Mouse (Mus musculus) CH12.LX (cell line): Measurements from ENCODE around the gene Zfp661. TPM values are rescaled to one million over a fixed set of nuclear protein-coding genes. Genes with fewer than 3 reads are reported as not detected.

Experiments used
- DNase-seq: peaks from one replicate; pipeline ENCODE4 v3.0.0-alpha.2; 2013; ENCODE audit errors: extremely low read depth
- H3K27ac ChIP-seq: 2 replicates; pipeline ENCODE4 v1.5.1; 2012; ENCODE audit warnings: low read depth, mild to moderate bottlenecking, control low read depth, moderate library complexity; ENCODE audit not compliant: insufficient read depth
- H3K27me3 ChIP-seq: replicated peaks from 2 replicates; pipeline ENCODE3; 2012; ENCODE audit warnings: inconsistent platforms
- H3K36me3 ChIP-seq, 2 experiments: replicated peaks in 1 of 2; 2 replicates each; pipeline versions ENCODE3 to v1.6.1; 2012; ENCODE audit warnings: inconsistent platforms in 1 of 2, low read length in 1 of 2, mild to moderate bottlenecking in 1 of 2, mixed read lengths in 1 of 2, moderate library complexity in 1 of 2; ENCODE audit not compliant: control insufficient read depth in 1 of 2, insufficient read depth in 1 of 2
- H3K4me1 ChIP-seq, 2 experiments: 2 replicates each; pipeline ENCODE4 v1.6.1; 2012; ENCODE audit warnings: inconsistent platforms in 1 of 2, moderate library complexity in 1 of 2; ENCODE audit not compliant: insufficient read depth in 2 of 2, control insufficient read depth in 1 of 2
- H3K4me2 ChIP-seq: 2 replicates; pipeline ENCODE4 v1.6.1; 2012; ENCODE audit warnings: low read depth, mild to moderate bottlenecking, control low read depth; ENCODE audit not compliant: poor library complexity, insufficient read depth, severe bottlenecking
- H3K4me3 ChIP-seq, 3 experiments: fragments of 150-350 bp in 1 of 3; sonication (generic) in 1 of 3; replicated peaks in 1 of 3; 2 replicates each; pipeline versions ENCODE3 to v1.5.1; 2011 to 2012; ENCODE audit warnings: low read depth in 2 of 3, low read length in 2 of 3, mild to moderate bottlenecking in 2 of 3, moderate library complexity in 2 of 3, control low read depth in 1 of 3, improper control_type of control experiment in 1 of 3, inconsistent platforms in 1 of 3, mixed read lengths in 1 of 3; ENCODE audit not compliant: poor library complexity in 1 of 3
- H3K79me2 ChIP-seq: replicated peaks from 2 replicates; pipeline ENCODE4 v1.6.1; 2012; ENCODE audit warnings: mild to moderate bottlenecking, moderate library complexity; ENCODE audit not compliant: control insufficient read depth, poor library complexity, insufficient read depth, severe bottlenecking; ENCODE audit errors: extremely low read depth
- H3K9ac ChIP-seq: 2 replicates; pipeline ENCODE4 v1.6.1; 2012; ENCODE audit warnings: low read depth, mild to moderate bottlenecking, control low read depth, moderate library complexity; ENCODE audit not compliant: insufficient read depth
- H3K9me3 ChIP-seq: replicated peaks from 2 replicates; pipeline ENCODE3; 2012; ENCODE audit warnings: low read length, inconsistent platforms, mixed read lengths
- BHLHE40 ChIP-seq: IDR thresholded peaks from 2 replicates; pipeline ENCODE4 v1.6.1; 2011; ENCODE audit warnings: mild to moderate bottlenecking, low read depth, low read length, improper control_type of control experiment
- CHD1 ChIP-seq: IDR thresholded peaks from 2 replicates; pipeline ENCODE4 v1.6.1; 2012; ENCODE audit warnings: low read depth, low read length, improper control_type of control experiment, inconsistent platforms
- CHD2 ChIP-seq: IDR thresholded peaks from 2 replicates; pipeline ENCODE4 v1.6.1; 2011; ENCODE audit warnings: low read length, improper control_type of control experiment
- CTCF ChIP-seq, 2 experiments: IDR thresholded peaks in 1 of 2; conservative IDR thresholded peaks in 1 of 2; 2 replicates each; pipeline ENCODE4 v1.5.1; 2011 to 2012; ENCODE audit warnings: low read depth in 2 of 2, low read length in 2 of 2, improper control_type of control experiment in 1 of 2, inconsistent platforms in 1 of 2, mild to moderate bottlenecking in 1 of 2, moderate library complexity in 1 of 2
- E2F4 ChIP-seq: IDR thresholded peaks from 2 replicates; pipeline ENCODE4 v1.6.1; 2011; ENCODE audit warnings: low read depth, low read length, improper control_type of control experiment; ENCODE audit not compliant: insufficient replicate concordance
- ELF1 ChIP-seq: IDR thresholded peaks from 2 replicates; pipeline ENCODE4 v1.6.1; 2014; ENCODE audit warnings: low read depth, mild to moderate bottlenecking, inconsistent platforms, low read length, improper control_type of control experiment
- EP300 ChIP-seq: IDR thresholded peaks from 2 replicates; pipeline ENCODE4 v1.6.1; 2011; ENCODE audit warnings: low read length, improper control_type of control experiment
- ETS1 ChIP-seq: conservative IDR thresholded peaks from 2 replicates; pipeline ENCODE4 v1.6.1; 2012; ENCODE audit warnings: low read depth, mild to moderate bottlenecking, inconsistent platforms, low read length, improper control_type of control experiment, moderate library complexity
- GABPA ChIP-seq: IDR thresholded peaks from 2 replicates; pipeline ENCODE4 v1.6.1; 2012; ENCODE audit warnings: low read depth, low read length, improper control_type of control experiment, inconsistent platforms; ENCODE audit not compliant: insufficient replicate concordance
- HCFC1 ChIP-seq: IDR thresholded peaks from 2 replicates; pipeline ENCODE4 v1.6.1; 2012; ENCODE audit warnings: low read depth, mild to moderate bottlenecking, inconsistent platforms, low read length, improper control_type of control experiment
- IRF4 ChIP-seq: IDR thresholded peaks from 2 replicates; pipeline ENCODE4 v1.6.1; 2014; ENCODE audit warnings: low read depth, mild to moderate bottlenecking, inconsistent platforms, low read length, improper control_type of control experiment
- JUN ChIP-seq: IDR thresholded peaks from 2 replicates; pipeline ENCODE4 v1.6.1; 2011; ENCODE audit warnings: low read depth, mild to moderate bottlenecking, low read length, improper control_type of control experiment, moderate library complexity; ENCODE audit not compliant: insufficient read depth
- JUND ChIP-seq: conservative IDR thresholded peaks from 2 replicates; pipeline ENCODE4 v1.6.1; 2011; ENCODE audit warnings: low read depth, low read length, improper control_type of control experiment
- KAT2A ChIP-seq: IDR thresholded peaks from 2 replicates; pipeline ENCODE4 v1.6.1; 2012; ENCODE audit warnings: low read length, improper control_type of control experiment, inconsistent platforms; ENCODE audit not compliant: insufficient replicate concordance
- MAFK ChIP-seq: IDR thresholded peaks from 2 replicates; pipeline ENCODE4 v1.6.1; 2011; ENCODE audit warnings: low read length, improper control_type of control experiment; ENCODE audit not compliant: insufficient replicate concordance
- MAX ChIP-seq: IDR thresholded peaks from 2 replicates; pipeline ENCODE4 v1.6.1; 2011; ENCODE audit warnings: low read length, improper control_type of control experiment
- MAZ ChIP-seq: IDR thresholded peaks from 2 replicates; pipeline ENCODE4 v1.6.1; 2012; ENCODE audit warnings: low read depth, mild to moderate bottlenecking, inconsistent platforms, low read length, improper control_type of control experiment, moderate library complexity
- MEF2A ChIP-seq: IDR thresholded peaks from 2 replicates; pipeline ENCODE4 v1.6.1; 2014; ENCODE audit warnings: low read depth, mild to moderate bottlenecking, inconsistent platforms, low read length, improper control_type of control experiment, borderline replicate concordance
- MXI1 ChIP-seq: IDR thresholded peaks from 2 replicates; pipeline ENCODE4 v1.6.1; 2011; ENCODE audit warnings: mild to moderate bottlenecking, low read depth, low read length, improper control_type of control experiment
- MYC ChIP-seq: IDR thresholded peaks from 2 replicates; pipeline ENCODE4 v1.6.1; 2011; ENCODE audit warnings: low read depth, mild to moderate bottlenecking, improper control_type of control experiment, low read length
- NELFE ChIP-seq: IDR thresholded peaks from 2 replicates; pipeline ENCODE4 v1.6.1; 2011; ENCODE audit warnings: low read depth, low read length, improper control_type of control experiment
- NRF1 ChIP-seq: IDR thresholded peaks from 2 replicates; pipeline ENCODE4 v1.6.1; 2014; ENCODE audit warnings: low read depth, mild to moderate bottlenecking, inconsistent platforms, low read length, improper control_type of control experiment, moderate library complexity
- PAX5 ChIP-seq: IDR thresholded peaks from 2 replicates; pipeline ENCODE4 v1.6.1; 2012; ENCODE audit warnings: low read length, inconsistent platforms, mixed read lengths
- POLR2A ChIP-seq: IDR thresholded peaks from 2 replicates; pipeline ENCODE4 v1.6.1; 2011; ENCODE audit warnings: low read depth, mild to moderate bottlenecking, improper control_type of control experiment, low read length
- POLR2AphosphoS2 ChIP-seq: IDR thresholded peaks from 2 replicates; pipeline ENCODE4 v1.6.1; 2011; ENCODE audit warnings: low read depth, low read length, improper control_type of control experiment
- RAD21 ChIP-seq: IDR thresholded peaks from 2 replicates; pipeline ENCODE4 v1.6.1; 2011; ENCODE audit warnings: low read depth, mild to moderate bottlenecking, low read length, improper control_type of control experiment, moderate library complexity
- RCOR1 ChIP-seq: conservative IDR thresholded peaks from 2 replicates; pipeline ENCODE4 v1.6.1; 2012; ENCODE audit warnings: low read depth, mild to moderate bottlenecking, inconsistent platforms, low read length, improper control_type of control experiment
- SIN3A ChIP-seq: IDR thresholded peaks from 2 replicates; pipeline ENCODE4 v1.6.1; 2012; ENCODE audit warnings: low read length, improper control_type of control experiment, inconsistent platforms
- SMC3 ChIP-seq: IDR thresholded peaks from 2 replicates; pipeline ENCODE4 v1.6.1; 2011; ENCODE audit warnings: low read depth, low read length, improper control_type of control experiment
- TBP ChIP-seq: conservative IDR thresholded peaks from 2 replicates; pipeline ENCODE4 v1.6.1; 2011; ENCODE audit warnings: low read depth, low read length, improper control_type of control experiment
- TCF12 ChIP-seq: IDR thresholded peaks from 2 replicates; pipeline ENCODE4 v1.6.1; 2014; ENCODE audit warnings: low read depth, mild to moderate bottlenecking, inconsistent platforms, low read length, improper control_type of control experiment
- UBTF ChIP-seq: IDR thresholded peaks from 2 replicates; pipeline ENCODE4 v1.6.1; 2012; ENCODE audit warnings: low read depth, mild to moderate bottlenecking, inconsistent platforms, low read length, improper control_type of control experiment, moderate library complexity
- USF1 ChIP-seq: IDR thresholded peaks from 2 replicates; pipeline ENCODE4 v1.6.1; 2014; ENCODE audit warnings: low read depth, mild to moderate bottlenecking, inconsistent platforms, low read length, improper control_type of control experiment
- USF2 ChIP-seq: conservative IDR thresholded peaks from 2 replicates; pipeline ENCODE4 v1.6.1; 2011; ENCODE audit warnings: low read depth, low read length, improper control_type of control experiment
- ZC3H11A ChIP-seq: IDR thresholded peaks from 2 replicates; pipeline ENCODE4 v1.6.1; 2012; ENCODE audit warnings: low read depth, mild to moderate bottlenecking, inconsistent platforms, low read length, improper control_type of control experiment
- ZKSCAN1 ChIP-seq: IDR thresholded peaks from 2 replicates; pipeline ENCODE4 v1.6.1; 2012; ENCODE audit warnings: low read depth, inconsistent platforms, low read length, improper control_type of control experiment, borderline replicate concordance
- ZMIZ1 ChIP-seq: IDR thresholded peaks from 2 replicates; pipeline ENCODE4 v1.6.1; 2012; ENCODE audit warnings: low read depth, mild to moderate bottlenecking, inconsistent platforms, low read length, improper control_type of control experiment
- ZNF384 ChIP-seq: IDR thresholded peaks from 2 replicates; pipeline ENCODE4 v1.6.1; 2012; ENCODE audit warnings: low read depth, low read length, improper control_type of control experiment, inconsistent platforms
- dilution Hi-C: fragments of 300-500 bp; cut with MboI; formaldehyde crosslinking; loops from 2 replicates; pipeline ENCODE4 v1.14.3; 2020; ENCODE audit warnings: low sequenced_read_pairs; ENCODE audit not compliant: extremely low pct_unique_long_range_greater_than_20kb, extremely low pct_ligation_motif_present
- in situ Hi-C: fragments of 300-500 bp; cut with MboI; formaldehyde crosslinking; loops from 3 replicates; pipeline ENCODE4 v1.14.3; 2019; ENCODE audit warnings: low sequenced_read_pairs, low pct_ligation_motif_present, low pct_unique_long_range_greater_than_20kb, mixed read lengths
- polyA plus RNA-seq: library from polyadenylated mRNA; unstranded; fragments of >175 nt; gene quantifications from 2 replicates; pipeline ENCODE4 v1.2.1, GENCODE M21; 2012; ENCODE audit warnings: low read depth; ENCODE audit not compliant: insufficient read length
- total RNA-seq, 2 experiments: library from RNA; depleted of rRNA; stranded (reverse); fragments of 300-350 nt in 1 of 2; fragments of >200 nt in 1 of 2; gene quantifications; 2 replicates each; pipeline ENCODE4 v1.2.3; 2012 to 2014

Gene Zfp661
- total RNA-seq (2012; rRNA removed) (4.1 and 4.7 TPM in 2 replicates), total RNA-seq (2014; rRNA removed) (5.9 and 6.7 TPM in 2 replicates), polyA plus RNA-seq (2.5 and 3.2 TPM in 2 replicates)

- Histone ChIP-seq H3K9ac (peak within 1 kb of the TSS; percentile 9), H3K4me1 (peaks cover 2 to 50% of the 10 kb centered on the region in 2 experiments; a peak in 2 of 4 replicates)
- in situ Hi-C loops, result no loop called here
Measured at GRCm38 (mm10) chr2:127586694-127587513, at the start of gene Zfp661, which contains the start of gene Mrps5. TSS of gene Zfp661 (minus strand) at chr2:127587094. TSS of gene Mrps5 (plus strand) at chr2:127587222.

GRCm38 (mm10) chr2:127635581-127635980, 48.7 kb upstream of the Zfp661 start:
- DNase-seq, result no peak
- dilution Hi-C loops (no loop called here), in situ Hi-C loops (no loop called here)
- Histone ChIP-seq H3K79me2 (no peaks in the 10 kb centered on the region), H3K4me3 (no peak overlapping the region), H3K9ac (no peak overlapping the region), H3K9me3 (no peaks in the 10 kb centered on the region), H3K36me3 (no peaks in the 10 kb centered on the region), H3K4me1 (peaks cover 0 to 9% of the 10 kb centered on the region in 2 experiments; a peak in 1 of 4 replicates), H3K27ac (no peak overlapping the region), H3K4me2 (no peak overlapping the region), H3K27me3 (peaks cover 25% of the 10 kb centered on the region)
- no peak for TF ChIP-seq KAT2A
- no peak for TF ChIP-seq NELFE
- no peak for TF ChIP-seq POLR2AphosphoS2
- no peak for TF ChIP-seq MAX
- no peak for TF ChIP-seq ETS1
- no peak for TF ChIP-seq MYC
- TF ChIP-seq MXI1, result no peak
- TF ChIP-seq RCOR1, result no peak
- TF ChIP-seq ZC3H11A, result no peak

More at GRCm38 (mm10) chr2:127586694-127587513, at the start of gene Zfp661, which contains the start of gene Mrps5:
- DNase-seq, result peak; percentile 72
- Histone ChIP-seq H3K9me3 (no peaks in the 10 kb centered on the region), H3K27ac (peak within 1 kb of the TSS; percentile 80)
- TF ChIP-seq USF2 (no peak), ZC3H11A (no peak), KAT2A (peak; percentile 78; the same call in 1 of the 2 replicates), NRF1 (peak; percentile 50; the same call in 1 of the 2 replicates), CTCF (conservative IDR thresholded peaks at IDR 0.05 in 1 of 2, IDR thresholded peaks at IDR 0.05 in 1 of 2; ENCODE audit: low read depth in 2 of 2, low read length in 2 of 2) (peak in 1 of 2 experiments; percentile 13; a peak in 2 of 4 replicates), SMC3 (no peak), NELFE (peak; percentile 83), MAFK (no peak), MAX (peak; percentile 100), RAD21 (no peak), TBP (0 out of 2 replicates have a peak, but pooled peaks have one; percentile 28), POLR2A (peak; percentile 79), HCFC1 (peak; percentile 90), ZMIZ1 (peak; percentile 69), ELF1 (peak; percentile 46), USF1 (no peak), PAX5 (no peak), MYC (peak; percentile 26; the same call in 1 of the 2 replicates), JUND (no peak), MXI1 (0 out of 2 replicates have a peak, but pooled peaks have one; percentile 26), BHLHE40 (no peak), RCOR1 (no peak), UBTF (no peak), EP300 (no peak), TCF12 (peak; percentile 78), CHD1 (no peak), MEF2A (no peak), ZNF384 (no peak), CHD2 (no peak), JUN (no peak), POLR2AphosphoS2 (no peak; the same call in 1 of the 2 replicates), SIN3A (peak; percentile 73; the same call in 1 of the 2 replicates), ETS1 (no peak), MAZ (0 out of 2 replicates have a peak, but pooled peaks have one; percentile 6), IRF4 (no peak), ZKSCAN1 (no peak), E2F4 (no peak), GABPA (no peak)
- TF ChIP-seq, all 38 proteins: peak for 15
- Histone ChIP-seq H3K4me2 (peak within 1 kb of the TSS; percentile 94), H3K36me3 (peaks cover 3 to 11% of the 10 kb centered on the region in 2 experiments), H3K4me3 (peak within 1 kb of the TSS; percentile 76 to 94 (median 90)), H3K27me3 (no peaks in the 10 kb centered on the region), H3K79me2 (peaks cover 35% of the 10 kb centered on the region)
- dilution Hi-C loops, result no loop called here
